Mouse (Mus musculus) CD4-positive, CD25-positive, alpha-beta regulatory T cell (primary cell): ENCODE measurements around the gene Gng4. TPM values are rescaled to one million over a fixed set of nuclear protein-coding genes. Genes with fewer than 3 reads are reported as not detected.

ENCODE experiments used
- polyA plus RNA-seq: library from polyadenylated mRNA; unstranded; fragments of 100-300 nt; shearing (Covaris generic); gene quantifications from one replicate; pipeline ENCODE4 v1.2.1, GENCODE M21; 2017

Gene Gng4
- 0.20 TPM for polyA plus RNA-seq

GRCm38 (mm10) chr13:13783894-13784419 lies at the start of gene Gng4:
Gng4 (plus strand) TSS chr13:13784059.

Other genes starting within 250 kb of the Gng4 start
- 9.8 TPM for gene Lyst, start 193.7 kb upstream of the Gng4 start, polyA plus RNA-seq
- gene B3galnt2, start 170.4 kb downstream of the Gng4 start, polyA plus RNA-seq = 43.3 TPM